Mouse (Mus musculus) testis, adult 2 months (tissue): ENCODE measurements at regions not wholly inside any gene's neighbourhood (a gene's known extent, or its start where the extent isn't known, plus 50 kb on each side); places are given as distances from the start of the nearest gene placed in this dataset.

Experiments used
- H3K27ac ChIP-seq: fragments of 200-500 bp; 2 replicates; pipeline ENCODE4 v1.5.1; 2012; ENCODE audit warnings: low read depth, low read length; ENCODE audit not compliant: control insufficient read depth, insufficient read depth
- H3K27me3 ChIP-seq: fragments of 200-500 bp; 2 replicates; pipeline ENCODE4 v1.6.1; 2012; ENCODE audit warnings: mild to moderate bottlenecking, low read length, moderate library complexity; ENCODE audit not compliant: control insufficient read depth, insufficient read depth
- H3K36me3 ChIP-seq: fragments of 200-500 bp; 2 replicates; pipeline ENCODE4 v1.6.1; 2012; ENCODE audit warnings: mild to moderate bottlenecking, low read length; ENCODE audit not compliant: control insufficient read depth, insufficient read depth
- H3K4me1 ChIP-seq: fragments of 200-500 bp; 2 replicates; pipeline ENCODE4 v1.6.1; 2012; ENCODE audit warnings: low read length; ENCODE audit not compliant: control insufficient read depth, insufficient read depth
- H3K4me3 ChIP-seq: fragments of 200-500 bp; 2 replicates; pipeline ENCODE4 v1.5.1; 2012; ENCODE audit warnings: low read depth, mild to moderate bottlenecking, low read length, moderate library complexity, mixed read lengths; ENCODE audit not compliant: control insufficient read depth
- CTCF ChIP-seq: fragments of 200-500 bp; IDR thresholded peaks from 2 replicates; pipeline ENCODE4 v1.5.1; 2012; ENCODE audit warnings: low read depth, mild to moderate bottlenecking, inconsistent platforms, low read length, moderate library complexity; ENCODE audit not compliant: control insufficient read depth, insufficient read depth, insufficient replicate concordance
- POLR2A ChIP-seq: fragments of 200-500 bp; IDR thresholded peaks from 2 replicates; pipeline ENCODE4 v1.6.1; 2012; ENCODE audit warnings: low read depth, mild to moderate bottlenecking, inconsistent platforms, low read length, moderate library complexity; ENCODE audit not compliant: control insufficient read depth

- H3K27ac ChIP-seq, result no peak overlapping the region
- no peaks in the 10 kb centered on the region for H3K27me3 ChIP-seq
- H3K4me1 ChIP-seq, result no peaks in the 10 kb centered on the region
- TF ChIP-seq CTCF (no peak), POLR2A (no peak)
- no peak overlapping the region for H3K4me3 ChIP-seq
- H3K36me3 ChIP-seq, result no peaks in the 10 kb centered on the region
These were observed 731.0 kb upstream of the A1bg start for GRCm38 (mm10) chr15:61653853-61654252.

GRCm38 (mm10) chr15:61618638-61619500 lies 696.1 kb upstream of the A1bg start:
- TF ChIP-seq POLR2A, result no peak
- TF ChIP-seq CTCF, result no peak
- H3K27me3 ChIP-seq, result no peaks in the 10 kb centered on the region
- H3K36me3 ChIP-seq, result no peaks in the 10 kb centered on the region
- no peaks in the 10 kb centered on the region for H3K4me1 ChIP-seq
- H3K4me3 ChIP-seq, result no peak overlapping the region
- no peak overlapping the region for H3K27ac ChIP-seq

GRCm38 (mm10) chr15:61610662-61611061 lies 687.9 kb upstream of the A1bg start:
- TF ChIP-seq CTCF, result no peak
- no peak for TF ChIP-seq POLR2A
- Histone ChIP-seq H3K27me3 (no peaks in the 10 kb centered on the region), H3K4me3 (no peak overlapping the region), H3K4me1 (no peaks in the 10 kb centered on the region), H3K36me3 (no peaks in the 10 kb centered on the region), H3K27ac (no peak overlapping the region)

GRCm38 (mm10) chr15:61609656-61610055 lies 686.8 kb upstream of the A1bg start:
- Histone ChIP-seq H3K36me3 (no peaks in the 10 kb centered on the region), H3K4me1 (no peaks in the 10 kb centered on the region), H3K27me3 (no peaks in the 10 kb centered on the region), H3K27ac (no peak overlapping the region), H3K4me3 (no peak overlapping the region)
- TF ChIP-seq CTCF (no peak), POLR2A (no peak)

GRCm38 (mm10) chr15:61608301-61608731 lies 685.5 kb upstream of the A1bg start:
- Histone ChIP-seq H3K27ac (no peak overlapping the region), H3K4me1 (no peaks in the 10 kb centered on the region), H3K36me3 (no peaks in the 10 kb centered on the region), H3K27me3 (no peaks in the 10 kb centered on the region), H3K4me3 (no peak overlapping the region)
- TF ChIP-seq POLR2A (no peak), CTCF (no peak)

GRCm38 (mm10) chr15:61599734-61600133 lies 676.9 kb upstream of the A1bg start:
- Histone ChIP-seq H3K27me3 (no peaks in the 10 kb centered on the region), H3K27ac (no peak overlapping the region), H3K36me3 (no peaks in the 10 kb centered on the region), H3K4me3 (no peak overlapping the region), H3K4me1 (no peaks in the 10 kb centered on the region)
- TF ChIP-seq POLR2A (no peak), CTCF (no peak)

- Histone ChIP-seq H3K4me1 (no peaks in the 10 kb centered on the region), H3K4me3 (no peak overlapping the region), H3K27ac (no peak overlapping the region), H3K27me3 (no peaks in the 10 kb centered on the region), H3K36me3 (no peaks in the 10 kb centered on the region)
- TF ChIP-seq CTCF (no peak), POLR2A (no peak)
These were observed 673.5 kb upstream of the A1bg start for GRCm38 (mm10) chr15:61596318-61596717.

GRCm38 (mm10) chr15:61588956-61589355 lies 666.1 kb upstream of the A1bg start:
- Histone ChIP-seq H3K27ac (no peak overlapping the region), H3K27me3 (no peaks in the 10 kb centered on the region), H3K4me3 (no peak overlapping the region), H3K36me3 (no peaks in the 10 kb centered on the region), H3K4me1 (no peaks in the 10 kb centered on the region)
- TF ChIP-seq POLR2A, result no peak
- TF ChIP-seq CTCF, result no peak
